Mouse (Mus musculus) erythroblast, embryonic 14.5 days (primary cell): ENCODE data around the gene Elovl5.

ENCODE experiments used
- GATA1 ChIP-seq: IDR thresholded peaks from 2 replicates; pipeline ENCODE4 v1.6.1; 2012; ENCODE audit warnings: low read length, inconsistent platforms, mixed read lengths
- TAL1 ChIP-seq: IDR thresholded peaks from 3 replicates; pipeline ENCODE4 v1.6.1; 2012; ENCODE audit warnings: low read length, inconsistent platforms, mixed read lengths

DNA sequence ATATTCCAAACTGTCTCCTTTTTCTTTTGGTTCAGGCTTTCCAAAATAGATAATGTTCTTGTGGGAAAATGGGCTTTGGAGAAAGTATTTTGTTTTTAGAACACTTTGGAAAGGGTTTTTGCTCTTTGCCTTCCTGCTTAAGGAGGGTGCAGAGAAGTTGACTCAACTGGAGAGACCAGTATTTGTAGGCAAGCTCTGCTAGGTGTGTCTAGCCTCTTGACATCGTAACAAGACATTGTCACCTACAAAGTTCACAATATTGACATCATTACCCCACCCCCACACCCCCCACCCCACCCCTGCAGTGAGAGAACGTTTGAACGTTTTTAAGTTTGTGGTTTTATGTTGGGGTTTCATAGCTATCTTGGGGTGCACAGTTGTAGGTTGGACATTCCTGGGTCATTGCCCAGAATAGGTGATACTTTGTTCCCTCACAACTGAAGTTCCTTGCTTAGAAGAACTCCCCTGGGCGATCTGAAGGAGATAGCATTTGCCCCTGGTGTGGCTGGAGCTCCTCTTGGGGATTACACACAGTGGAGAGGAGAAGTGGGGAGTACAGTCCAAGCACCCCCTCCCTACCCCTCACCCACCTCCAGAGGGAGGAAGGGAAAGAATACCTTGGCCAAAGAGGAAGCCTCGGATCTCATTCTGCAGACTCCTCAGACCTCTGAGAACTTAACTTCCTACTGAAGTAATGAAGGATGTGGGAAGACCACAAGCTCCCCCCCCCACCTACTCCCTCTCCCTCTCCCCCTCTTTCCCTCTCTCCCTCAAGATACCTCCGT lies 48.8 kb downstream of the Elovl5 start:
- no peak for TF ChIP-seq GATA1
- no peak for TF ChIP-seq TAL1
